Mouse (Mus musculus) telencephalon, adult 2 months (tissue): ENCODE measurements at regions not wholly inside any gene's neighbourhood (a gene's known extent, or its start where the extent isn't known, plus 50 kb on each side); places are given as distances from the start of the nearest gene placed in this dataset.
A peak's percentile ranks its signal among the peaks of the same experiment; 100 is the strongest.

Experiments
- DNase-seq: peaks from one replicate; pipeline ENCODE4 v3.0.0-alpha.2; 2011; ENCODE audit warnings: low read depth, low spot score

DNA sequence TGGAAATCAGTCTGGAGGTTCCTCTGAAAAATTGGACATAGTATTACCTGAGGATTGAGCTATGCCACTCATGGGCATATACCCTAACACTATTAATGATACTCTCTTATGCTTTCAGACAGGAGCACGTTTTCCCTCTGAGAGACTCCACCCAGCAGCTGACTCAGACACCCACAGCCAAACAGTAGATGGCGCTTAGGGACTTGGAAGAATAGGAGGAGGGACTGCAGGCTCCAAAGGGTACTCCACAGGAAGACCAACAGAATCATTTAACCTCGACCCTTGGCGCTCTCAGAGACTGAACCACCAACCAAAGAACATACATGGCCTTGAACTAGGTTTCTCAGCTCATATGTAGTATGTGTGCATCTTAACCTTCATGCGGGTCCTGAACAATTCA is 216.0 kb upstream of the Fut9 start:
- DNase-seq = no peak

DNA sequence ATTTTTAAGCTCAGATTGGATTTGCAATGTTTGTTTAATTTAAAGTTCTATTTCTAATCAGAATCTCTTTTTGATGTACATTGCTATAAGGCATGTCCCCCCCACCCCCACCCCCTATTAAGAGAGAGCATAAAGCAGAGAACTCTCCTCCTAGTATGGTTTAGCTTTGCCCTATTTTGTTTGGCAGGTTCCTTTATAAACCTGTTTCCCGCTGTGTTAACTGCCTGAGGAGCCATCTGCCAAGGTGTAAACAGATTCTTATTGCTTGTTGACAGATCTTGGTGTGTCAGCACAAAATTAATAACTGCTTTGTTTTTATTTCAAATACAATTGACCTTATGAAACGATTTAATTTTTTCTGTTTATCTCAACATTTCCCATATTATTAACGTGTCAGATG is 200.3 kb upstream of the Fut9 start:
- no peak for DNase-seq

DNA sequence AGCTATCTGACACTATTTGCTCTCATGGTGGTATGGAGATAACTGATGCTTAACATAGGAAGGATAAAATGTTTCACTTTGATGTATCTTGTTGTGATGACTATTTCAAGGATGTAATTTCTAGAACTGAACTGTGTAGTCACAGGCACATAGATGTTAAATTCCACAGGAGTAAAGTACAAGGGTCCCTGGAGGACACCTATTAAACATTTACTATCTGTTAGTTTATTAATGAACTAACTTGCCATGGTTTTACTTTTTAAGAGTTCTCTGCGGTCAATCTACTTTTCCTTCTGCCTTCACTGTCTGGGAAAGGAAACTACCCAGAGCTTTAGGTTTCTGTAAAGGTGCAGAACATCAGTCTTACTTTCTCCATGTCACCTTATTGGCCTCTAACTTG is 198.5 kb upstream of the Fut9 start:
- DNase-seq = no peak

- DNase-seq = peak; percentile 67
Measured at GRCm38 (mm10) chr4:25955696-25956348, 155.8 kb upstream of the Fut9 start.

DNA sequence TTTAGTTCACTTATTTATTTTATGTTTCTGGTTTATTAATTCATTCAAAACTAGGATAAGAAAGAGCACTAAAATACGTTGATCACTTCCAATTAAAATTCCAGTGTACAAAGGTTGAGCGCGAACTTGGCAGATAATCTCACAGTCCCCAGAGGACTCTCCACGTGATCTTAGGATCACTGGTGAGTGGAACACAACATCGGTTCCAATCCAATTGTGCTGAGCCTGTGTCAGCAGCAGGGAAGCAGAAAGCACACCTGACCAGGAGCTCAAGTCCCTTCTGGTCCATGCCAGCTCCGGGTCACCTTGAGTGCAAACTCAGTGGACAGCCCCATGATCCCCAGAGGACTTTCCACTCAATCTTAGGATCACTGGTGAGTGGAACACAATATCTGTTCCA is 132.5 kb upstream of the Fut9 start:
- DNase-seq = no peak

GRCm38 (mm10) chr4:25895381-25895980 is 95.4 kb upstream of the Fut9 start:
- no peak for DNase-seq

DNA sequence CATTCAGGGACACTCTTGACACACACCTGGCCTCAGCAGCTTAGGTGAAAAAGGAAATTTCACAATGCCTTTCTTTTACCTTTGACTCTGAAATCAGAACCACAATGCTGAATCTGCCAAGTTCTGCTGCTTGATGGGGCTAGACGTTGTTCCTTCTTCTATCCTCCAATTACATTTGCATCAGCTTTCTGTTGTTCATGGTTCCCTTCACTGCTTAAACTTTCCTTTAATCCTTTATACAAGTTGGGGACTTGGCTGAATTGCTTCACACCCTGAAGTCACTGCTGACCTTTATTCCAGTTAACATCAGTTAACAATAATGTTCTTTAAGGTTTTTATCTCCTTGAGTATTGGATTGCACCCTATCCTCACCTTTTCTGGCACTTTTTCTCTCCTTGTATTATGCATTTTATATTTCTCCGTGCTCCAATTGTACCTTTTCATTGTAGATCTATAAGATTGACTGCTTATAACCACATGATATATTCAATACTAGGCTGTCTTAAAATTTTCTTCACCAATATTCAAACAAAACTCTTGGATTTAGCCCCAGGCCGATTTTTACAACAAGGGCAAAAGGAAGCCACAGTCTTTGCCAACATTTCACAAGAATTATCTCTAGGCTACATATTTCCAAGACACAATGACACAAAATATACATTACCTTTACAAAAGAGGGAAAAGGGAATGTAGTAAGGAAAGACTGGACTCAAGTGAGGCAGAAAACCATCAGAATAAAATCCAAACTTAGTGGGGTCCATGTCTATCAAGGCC is 92.0 kb upstream of the Fut9 start:
- DNase-seq = no peak
